Mouse (Mus musculus) embryonic facial prominence, embryonic 13.5 days (tissue): ENCODE data around the gene Npas3. TPM values are rescaled to one million over a fixed set of nuclear protein-coding genes. Genes with fewer than 3 reads are reported as not detected.
A peak's percentile ranks its signal among the peaks of the same experiment; 100 is the strongest.

Experiments
- ATAC-seq: fragments of 200-750 bp; cut with Nextera tagmentation; 2 replicates; pipeline ENCODE4 v1.8.0; 2017; ENCODE audit warnings: low read depth; ENCODE audit not compliant: insufficient number of reproducible peaks, insufficient read depth, low FRiP score, low TSS enrichment
- H3K27ac ChIP-seq: fragments of 300-500 bp; sonication (generic); 2 replicates; pipeline ENCODE4 v1.5.1; 2015; ENCODE audit warnings: moderate library complexity, mild to moderate bottlenecking, inconsistent platforms
- H3K27me3 ChIP-seq: fragments of 300-500 bp; sonication (generic); 2 replicates; pipeline ENCODE4 v1.6.1; 2015; ENCODE audit warnings: mild to moderate bottlenecking, inconsistent platforms
- H3K36me3 ChIP-seq: fragments of 300-500 bp; sonication (generic); 2 replicates; pipeline ENCODE4 v1.6.1; 2015; ENCODE audit warnings: mild to moderate bottlenecking, inconsistent platforms
- H3K4me1 ChIP-seq: fragments of 300-500 bp; sonication (generic); 2 replicates; pipeline ENCODE4 v1.6.1; 2015; ENCODE audit warnings: inconsistent platforms
- H3K4me2 ChIP-seq: fragments of 300-500 bp; sonication (generic); 2 replicates; pipeline ENCODE4 v1.6.1; 2015; ENCODE audit warnings: moderate library complexity, mild to moderate bottlenecking, inconsistent platforms
- H3K4me3 ChIP-seq: fragments of 300-500 bp; sonication (generic); 2 replicates; pipeline ENCODE4 v1.5.1; 2015; ENCODE audit warnings: mild to moderate bottlenecking, inconsistent platforms
- H3K9ac ChIP-seq: fragments of 300-500 bp; sonication (generic); 2 replicates; pipeline ENCODE4 v1.6.1; 2015; ENCODE audit warnings: mild to moderate bottlenecking, inconsistent platforms
- H3K9me3 ChIP-seq: fragments of 300-500 bp; sonication (generic); 2 replicates; pipeline ENCODE4 v1.6.1; 2016; ENCODE audit warnings: inconsistent platforms
- WGBS: fragments of 180-500 bp; shearing (Covaris S2); methylation state at CpG from one replicate; pipeline ENCODE4 v1.1.7; 2015; ENCODE audit warnings: mixed read lengths; 5-methylcytosine and 5-hydroxymethylcytosine counted together
- polyA plus RNA-seq: library from polyadenylated mRNA; unstranded; fragments of >200 nt; fragmentation: Nextera tagmentation; extraction: Ambion mirVana; gene quantifications from 2 replicates; pipeline ENCODE4 v1.2.1, GENCODE M21; 2015

Npas3 gene
- polyA plus RNA-seq, 1 experiment from 2014 or later = 4.3 TPM

GRCm38 (mm10) chr12:53605661-53606060, 357.2 kb downstream of the Npas3 start:
- Histone ChIP-seq H3K4me1 (no peaks in the 10 kb centered on the region), H3K4me3 (no peak overlapping the region), H3K27me3 (no peaks in the 10 kb centered on the region), H3K4me2 (no peak overlapping the region), H3K27ac (no peak overlapping the region), H3K9me3 (no peaks in the 10 kb centered on the region), H3K9ac (no peak overlapping the region), H3K36me3 (no peaks in the 10 kb centered on the region)
- 71% methylated on average over 6 of the region's 6 CpGs for WGBS
- no peak for ATAC-seq

- no peak overlapping the region for H3K27ac ChIP-seq
- no peaks in the 10 kb centered on the region for H3K4me1 ChIP-seq
- no peak overlapping the region for H3K9ac ChIP-seq
- no peak overlapping the region for H3K4me2 ChIP-seq
- H3K27me3 ChIP-seq = no peaks in the 10 kb centered on the region
- no peak for ATAC-seq
- no peaks in the 10 kb centered on the region for H3K36me3 ChIP-seq
- 86% methylated on average over 7 of the region's 7 CpGs for WGBS
- H3K4me3 ChIP-seq = no peak overlapping the region
- H3K9me3 ChIP-seq = no peaks in the 10 kb centered on the region
Measured at GRCm38 (mm10) chr12:53612120-53612519, 363.6 kb downstream of the Npas3 start.

GRCm38 (mm10) chr12:53621271-53621670, 372.8 kb downstream of the Npas3 start:
- Histone ChIP-seq H3K9me3 (no peaks in the 10 kb centered on the region), H3K4me2 (no peak overlapping the region), H3K27ac (no peak overlapping the region), H3K4me3 (no peak overlapping the region), H3K9ac (no peak overlapping the region), H3K4me1 (peaks cover 13% of the 10 kb centered on the region; the same call in 1 of the 2 replicates), H3K27me3 (peaks cover 7% of the 10 kb centered on the region; the same call in 1 of the 2 replicates), H3K36me3 (no peaks in the 10 kb centered on the region)
- 76% methylated on average over 7 of the region's 7 CpGs for WGBS
- ATAC-seq = no peak

GRCm38 (mm10) chr12:53623793-53624192, 375.3 kb downstream of the Npas3 start:
- H3K4me1 ChIP-seq = peaks cover 9% of the 10 kb centered on the region; the same call in 1 of the 2 replicates
- no peak overlapping the region for H3K27ac ChIP-seq
- no peak for ATAC-seq
- no peak overlapping the region for H3K4me2 ChIP-seq
- no peak overlapping the region for H3K9ac ChIP-seq
- H3K9me3 ChIP-seq = no peaks in the 10 kb centered on the region
- H3K4me3 ChIP-seq = no peak overlapping the region
- 64% methylated on average over 9 of the region's 9 CpGs for WGBS
- no peaks in the 10 kb centered on the region for H3K36me3 ChIP-seq
- peaks cover 20% of the 10 kb centered on the region; the same call in 1 of the 2 replicates for H3K27me3 ChIP-seq

GRCm38 (mm10) chr12:53624379-53625021, 376.0 kb downstream of the Npas3 start:
- peaks cover 20% of the 10 kb centered on the region for H3K27me3 ChIP-seq
- peaks cover 5% of the 10 kb centered on the region; the same call in 1 of the 2 replicates for H3K4me1 ChIP-seq
- no peaks in the 10 kb centered on the region for H3K36me3 ChIP-seq
- H3K9ac ChIP-seq = no peak overlapping the region
- 32% methylated on average over 11 of the region's 11 CpGs for WGBS
- no peak overlapping the region for H3K4me3 ChIP-seq
- ATAC-seq = no peak
- H3K9me3 ChIP-seq = no peaks in the 10 kb centered on the region
- H3K4me2 ChIP-seq = peak overlapping the region; percentile 14; the same call in 1 of the 2 replicates
- no peak overlapping the region for H3K27ac ChIP-seq

- Histone ChIP-seq H3K4me1 (peaks cover 9% of the 10 kb centered on the region), H3K27me3 (peaks cover 18% of the 10 kb centered on the region; the same call in 1 of the 2 replicates), H3K27ac (no peak overlapping the region), H3K9me3 (no peaks in the 10 kb centered on the region), H3K36me3 (no peaks in the 10 kb centered on the region), H3K9ac (no peak overlapping the region), H3K4me2 (no peak overlapping the region), H3K4me3 (no peak overlapping the region)
- no peak for ATAC-seq
- 81% methylated on average over 8 of the region's 8 CpGs for WGBS
Measured at GRCm38 (mm10) chr12:53629483-53630120, 381.1 kb downstream of the Npas3 start.

GRCm38 (mm10) chr12:53630607-53631006, 382.1 kb downstream of the Npas3 start:
- Histone ChIP-seq H3K27ac (no peak overlapping the region), H3K27me3 (peaks cover 18% of the 10 kb centered on the region; the same call in 1 of the 2 replicates), H3K4me1 (peaks cover 6% of the 10 kb centered on the region; the same call in 1 of the 2 replicates), H3K9me3 (no peaks in the 10 kb centered on the region), H3K4me3 (no peak overlapping the region), H3K4me2 (no peak overlapping the region), H3K9ac (no peak overlapping the region), H3K36me3 (no peaks in the 10 kb centered on the region)
- WGBS = 39% methylated on average over 1 of the region's 1 CpGs
- no peak for ATAC-seq

- Histone ChIP-seq H3K9ac (no peak overlapping the region), H3K9me3 (no peaks in the 10 kb centered on the region), H3K36me3 (no peaks in the 10 kb centered on the region), H3K27ac (no peak overlapping the region), H3K4me2 (no peak overlapping the region), H3K27me3 (peaks cover 16% of the 10 kb centered on the region; the same call in 1 of the 2 replicates), H3K4me3 (no peak overlapping the region), H3K4me1 (peaks cover 6% of the 10 kb centered on the region; the same call in 1 of the 2 replicates)
- 92% methylated on average over 4 of the region's 4 CpGs for WGBS
- no peak for ATAC-seq
Measured at GRCm38 (mm10) chr12:53631315-53632106, 383.0 kb downstream of the Npas3 start.

GRCm38 (mm10) chr12:53638571-53638970, 390.1 kb downstream of the Npas3 start:
- no peak overlapping the region for H3K27ac ChIP-seq
- H3K4me2 ChIP-seq = no peak overlapping the region
- H3K4me1 ChIP-seq = 0 out of 2 replicates have a peak, but pooled peaks cover 3% of the 10 kb centered on the region
- no peaks in the 10 kb centered on the region for H3K27me3 ChIP-seq
- H3K9me3 ChIP-seq = no peaks in the 10 kb centered on the region
- no peak overlapping the region for H3K9ac ChIP-seq
- H3K36me3 ChIP-seq = no peaks in the 10 kb centered on the region
- no peak overlapping the region for H3K4me3 ChIP-seq
- ATAC-seq = no peak

GRCm38 (mm10) chr12:53647282-53647681, 398.8 kb downstream of the Npas3 start:
- ATAC-seq = no peak
- Histone ChIP-seq H3K4me1 (no peaks in the 10 kb centered on the region), H3K9ac (no peak overlapping the region), H3K36me3 (no peaks in the 10 kb centered on the region), H3K4me2 (no peak overlapping the region), H3K27ac (no peak overlapping the region), H3K27me3 (no peaks in the 10 kb centered on the region), H3K4me3 (no peak overlapping the region), H3K9me3 (no peaks in the 10 kb centered on the region)
- WGBS = 68% methylated on average over 2 of the region's 2 CpGs

- 80% methylated on average over 6 of the region's 6 CpGs for WGBS
- Histone ChIP-seq H3K4me2 (no peak overlapping the region), H3K9ac (no peak overlapping the region), H3K4me3 (no peak overlapping the region), H3K9me3 (no peaks in the 10 kb centered on the region), H3K27me3 (no peaks in the 10 kb centered on the region), H3K27ac (no peak overlapping the region), H3K4me1 (no peaks in the 10 kb centered on the region), H3K36me3 (no peaks in the 10 kb centered on the region)
- no peak for ATAC-seq
Measured at GRCm38 (mm10) chr12:53656301-53656700, 407.8 kb downstream of the Npas3 start.
